ENCODE assay signal across 8 mouse cellular contexts in genomic region chr9:44737240-44737949, GRCm38 (mm10). TPM values are rescaled to one million over a fixed set of nuclear protein-coding genes. Genes with fewer than 3 reads are reported as not detected.
A peak's percentile ranks its signal among the peaks of the same experiment; 100 is the strongest.
DNase-seq lines count a peak whose midpoint lies in the region; ATAC-seq and TF ChIP-seq lines count a peak whose summit lies in the region.

No protein-coding gene starts in this region.

- H3K36me3 ChIP-seq in kidney, embryonic 15.5 days, result peaks cover 15% of the 10 kb centered on the region
- peaks cover 9% of the 10 kb centered on the region for H3K36me3 ChIP-seq in neural tube, embryonic 15.5 days

- H3K4me1 ChIP-seq in kidney, embryonic 15.5 days, result peaks cover 53% of the 10 kb centered on the region
- H3K4me1 ChIP-seq in neural tube, embryonic 15.5 days, result peaks cover 22% of the 10 kb centered on the region

- TF ChIP-seq CTCF in layer of hippocampus, adult 2 months (conservative IDR thresholded peaks at IDR 0.05), result no peak

- no peak for DNase-seq in layer of hippocampus, adult 2 months (ENCODE audit: low spot score in 2 of 2)
- no peak for DNase-seq in layer of hippocampus, adult 9-11 months
- peak; percentile 83 to 92 for DNase-seq in heart, adult 18-20 months
- DNase-seq in left cerebral cortex, postnatal 4 days, result no peak
- no peak for DNase-seq in retina, postnatal 1 day
- DNase-seq in cerebellum, adult 11-12 months, result no peak

- H3K4me3 ChIP-seq in layer of hippocampus, adult 2 months, result no peak overlapping the region
- no peak overlapping the region for H3K4me3 ChIP-seq in kidney, embryonic 15.5 days (replicated peaks)
- H3K4me3 ChIP-seq in neural tube, embryonic 15.5 days (replicated peaks), result no peak overlapping the region

- intact Hi-C loops in left cerebral cortex, postnatal 4 days (cut with DNase I), result loop anchor here (10.0 kb wide), 1 partner anchor 83 kb away; no protein-coding TSS in a partner anchor

- no peaks in the 10 kb centered on the region for H3K27me3 ChIP-seq in kidney, embryonic 15.5 days
- peaks cover 6% of the 10 kb centered on the region for H3K27me3 ChIP-seq in neural tube, embryonic 15.5 days (replicated peaks)

- peak overlapping the region; percentile 39 for H3K4me2 ChIP-seq in kidney, embryonic 15.5 days
- H3K4me2 ChIP-seq in neural tube, embryonic 15.5 days, result no peak overlapping the region

- no peak overlapping the region for H3K9ac ChIP-seq in kidney, embryonic 15.5 days
- no peak overlapping the region for H3K9ac ChIP-seq in neural tube, embryonic 15.5 days (replicated peaks)

- H3K9me3 ChIP-seq in kidney, embryonic 15.5 days (replicated peaks), result no peaks in the 10 kb centered on the region
- H3K9me3 ChIP-seq in neural tube, embryonic 15.5 days (replicated peaks), result no peaks in the 10 kb centered on the region

- H3K27ac ChIP-seq in layer of hippocampus, adult 2 months, result peak overlapping the region; percentile 8; the same call in 1 of the 2 replicates
- peak overlapping the region; percentile 93 for H3K27ac ChIP-seq in kidney, embryonic 15.5 days
- peak overlapping the region; percentile 58; the same call in 1 of the 2 replicates for H3K27ac ChIP-seq in neural tube, embryonic 15.5 days (replicated peaks)

- 18% methylated on average over 8 of the region's 8 CpGs for WGBS in kidney, embryonic 15.5 days
- WGBS in neural tube, embryonic 15.5 days, result 63% methylated on average over 8 of the region's 8 CpGs

- no peak for ATAC-seq in kidney, embryonic 15.5 days (replicated peaks; ENCODE audit: low FRiP score)
- ATAC-seq in neural tube, embryonic 15.5 days (ENCODE audit: low FRiP score), result no peak

RNA-seq across cellular contexts. Expression of gene Phldb1, which starts 2.4 kb away (rescaled TPM):
- total RNA-seq in layer of hippocampus, adult 2 months (2021), result 10 to 100 TPM; 71.8 to 86.4 TPM
- 100 to 1,000 TPM; 109 to 125 TPM for total RNA-seq in heart, adult 18-20 months (2021)
- polyA plus RNA-seq in kidney, embryonic 15.5 days (2015; fragmentation: Nextera tagmentation; extraction: Ambion mirVana), result 34.5 and 36.4 TPM in 2 replicates
- polyA plus RNA-seq in neural tube, embryonic 15.5 days (2015; fragmentation: Nextera tagmentation; extraction: Ambion mirVana), result 30.2 and 36.1 TPM in 2 replicates
- total RNA-seq in left cerebral cortex, postnatal 4 days (2021), result 100 to 1,000 TPM; 132 to 141 TPM

RNA-seq across cellular contexts. Expression of gene Arcn1, which starts 30.2 kb away (rescaled TPM):
- 100 to 1,000 TPM in 1 of 2 experiments, 10 to 100 TPM in 1; 100.0 to 103 TPM for total RNA-seq in layer of hippocampus, adult 2 months (2021)
- 10 to 100 TPM; 82.7 to 82.8 TPM for total RNA-seq in heart, adult 18-20 months (2021)
- 201 and 202 TPM in 2 replicates for polyA plus RNA-seq in kidney, embryonic 15.5 days (2015; fragmentation: Nextera tagmentation; extraction: Ambion mirVana)
- polyA plus RNA-seq in neural tube, embryonic 15.5 days (2015; fragmentation: Nextera tagmentation; extraction: Ambion mirVana), result 135 and 145 TPM in 2 replicates
- total RNA-seq in left cerebral cortex, postnatal 4 days (2021), result 100 to 1,000 TPM; 116 to 122 TPM

RNA-seq across cellular contexts. Expression of gene Ift46, which starts 30.3 kb away (rescaled TPM):
- total RNA-seq in layer of hippocampus, adult 2 months (2021), result 10 to 100 TPM; 73.9 to 84.9 TPM
- 10 to 100 TPM; 18.1 to 29.7 TPM for total RNA-seq in heart, adult 18-20 months (2021)
- polyA plus RNA-seq in kidney, embryonic 15.5 days (2015; fragmentation: Nextera tagmentation; extraction: Ambion mirVana), result 99.3 and 105 TPM in 2 replicates
- polyA plus RNA-seq in neural tube, embryonic 15.5 days (2015; fragmentation: Nextera tagmentation; extraction: Ambion mirVana), result 133 and 136 TPM in 2 replicates
- total RNA-seq in left cerebral cortex, postnatal 4 days (2021), result 100 to 1,000 TPM; 111 to 114 TPM

Comparison
In these comparisons a context has a peak if more than half of its experiments do, and no peak if none do; other contexts are left out.
1. DNase-seq: peak in heart, adult 18-20 months (2 of 2); none in layer of hippocampus, adult 2 months (0 of 2), layer of hippocampus, adult 9-11 months (single experiment), left cerebral cortex, postnatal 4 days (single experiment), retina, postnatal 1 day (single experiment) and cerebellum, adult 11-12 months (single experiment).
2. H3K27ac ChIP-seq: peak in every context shown above with its lines; median percentile 93 in kidney, embryonic 15.5 days; 58 in neural tube, embryonic 15.5 days; 8 in layer of hippocampus, adult 2 months.